Mouse (Mus musculus): ENCODE results near the gene Nrg4.
"Not testable (repeated sequence)": the region's sequence is repeated elsewhere in the genome, so short reads cannot be mapped to it uniquely, and the experiment has no call there.

Gene Nrg4

DNA sequence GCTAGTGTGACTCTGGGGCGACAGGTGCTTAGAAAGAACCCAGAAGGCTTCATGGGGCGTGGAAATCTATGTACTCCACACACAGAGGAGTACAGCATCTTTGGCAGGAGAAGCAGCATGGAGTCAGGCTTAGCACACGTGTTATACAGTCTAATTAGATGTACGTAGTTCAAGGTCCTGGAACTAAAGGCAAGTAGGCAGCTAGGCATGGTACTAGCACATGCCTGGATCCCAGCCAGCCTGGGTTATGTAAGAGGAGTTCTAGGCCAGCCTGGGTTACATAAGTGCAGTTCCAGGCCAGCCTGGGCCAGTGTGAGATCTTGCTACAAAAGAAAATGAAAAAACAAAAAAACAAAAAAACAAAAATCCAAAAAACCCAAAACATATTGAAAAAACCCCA is 49.1 kb downstream of the Nrg4 start:
- POLR2A ChIA-PET, result interaction anchor here in 1 of 4 experiments (0.8 to 0.9 kb wide), 2 partner anchors 23 to 62 kb away, joined by 3 read pairs; no protein-coding TSS in a partner anchor
- CTCF ChIA-PET, result no interaction called here

DNA sequence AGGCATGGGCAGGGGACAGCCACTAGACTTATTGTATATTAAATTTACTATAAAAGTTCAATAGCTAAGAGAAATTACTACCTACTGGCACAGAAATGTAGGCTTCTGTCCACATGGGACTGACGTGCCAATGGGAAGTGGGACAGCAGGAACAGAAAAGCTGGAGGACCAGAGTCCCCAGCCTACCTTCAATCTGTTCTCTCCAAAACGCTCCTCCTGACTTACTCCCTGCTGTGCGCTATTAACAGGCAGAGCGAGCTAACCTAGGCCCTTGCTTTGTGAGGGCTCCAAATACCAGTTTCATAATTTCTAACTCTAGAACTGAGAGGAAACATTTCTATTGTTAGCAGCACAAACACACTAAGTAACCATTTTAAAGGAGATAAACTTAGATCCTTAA is 52.7 kb downstream of the Nrg4 start:
- POLR2A ChIA-PET, result interaction anchor here in 2 of 4 experiments (0.7 to 1.4 kb wide), 2 partner anchors 10 to 32 kb away, joined by 3 to 5 read pairs; no protein-coding TSS in a partner anchor
- CTCF ChIA-PET, result interaction anchor here in 2 of 4 experiments (0.6 to 1.6 kb wide), 2 partner anchors 37 to 1600 kb away, joined by 4 to 10 read pairs; no protein-coding TSS in a partner anchor

DNA sequence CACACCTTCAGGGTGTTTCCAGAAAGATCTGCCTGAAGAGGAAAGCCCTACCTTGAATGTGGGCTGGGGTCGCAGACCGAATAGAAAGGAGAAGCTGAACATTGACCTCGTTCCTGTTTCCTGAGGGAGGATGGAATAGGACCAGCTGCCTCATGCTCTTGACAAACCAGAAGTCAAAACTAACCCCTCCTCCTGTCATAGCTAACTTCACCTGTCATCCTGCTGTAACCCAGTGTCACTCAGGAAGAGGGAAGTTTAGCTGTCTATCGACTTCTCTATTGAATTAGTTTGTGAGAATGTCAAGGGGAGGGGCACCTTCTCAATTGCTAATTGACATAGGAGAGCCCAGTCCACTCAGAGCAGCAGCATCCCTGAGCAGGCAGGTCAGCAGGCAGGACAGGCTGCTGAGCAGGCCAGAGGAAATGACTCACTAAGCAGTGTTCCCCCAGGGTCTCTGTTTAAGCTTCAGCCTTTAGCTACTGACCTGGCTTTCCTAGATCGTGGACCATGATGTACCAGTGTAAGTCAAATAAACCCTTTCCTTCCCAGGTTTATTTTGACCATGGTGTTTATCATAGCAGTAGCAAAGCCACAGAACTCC is 54.6 kb downstream of the Nrg4 start:
- CTCF ChIA-PET, result interaction anchor here in 1 of 4 experiments (1.5 kb wide), 1 partner anchor 161 kb away, joined by 3 read pairs; no protein-coding TSS in a partner anchor
- POLR2A ChIA-PET, result interaction anchor here in 3 of 4 experiments (0.7 to 1.5 kb wide), 4 partner anchors 19 to 321 kb away, joined by 3 to 5 read pairs (median 4); partner anchors contain the start of genes AY074887 (in 1 of the 3) and Psma4 (in 1 of the 3)

- CTCF ChIA-PET, result no interaction called here
- POLR2A ChIA-PET, result interaction anchor here in 2 of 4 experiments (0.5 kb wide), 2 partner anchors 61 to 163 kb away, joined by 3 read pairs; no protein-coding TSS in a partner anchor
These were observed 62.0 kb downstream of the Nrg4 start for GRCm38 (mm10) chr9:55264356-55265302.

GRCm38 (mm10) chr9:55259741-55260140 is 66.9 kb downstream of the Nrg4 start:
- POLR2A ChIA-PET, result no interaction called here
- CTCF ChIA-PET, result no interaction called here

DNA sequence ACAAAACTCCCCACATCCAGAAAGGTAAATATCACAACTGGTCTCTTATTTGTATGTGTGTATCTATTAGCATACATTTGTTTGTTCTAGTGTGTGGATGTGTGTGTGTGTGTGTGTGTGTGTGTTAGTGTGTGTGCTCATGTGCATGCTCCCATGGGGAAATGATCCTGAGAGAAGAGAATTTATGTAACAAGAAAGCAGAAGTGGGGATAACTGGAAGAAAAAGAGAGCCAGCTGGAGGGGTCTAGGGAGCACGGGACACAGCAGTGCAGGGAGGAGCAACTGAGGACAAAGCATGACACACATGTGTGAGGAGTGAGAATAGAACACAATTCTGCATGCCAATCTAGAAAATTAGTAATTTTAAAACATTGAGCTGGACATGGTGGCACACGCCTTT is 69.5 kb downstream of the Nrg4 start:
- CTCF ChIA-PET, result no interaction called here
- POLR2A ChIA-PET, result no interaction called here

DNA sequence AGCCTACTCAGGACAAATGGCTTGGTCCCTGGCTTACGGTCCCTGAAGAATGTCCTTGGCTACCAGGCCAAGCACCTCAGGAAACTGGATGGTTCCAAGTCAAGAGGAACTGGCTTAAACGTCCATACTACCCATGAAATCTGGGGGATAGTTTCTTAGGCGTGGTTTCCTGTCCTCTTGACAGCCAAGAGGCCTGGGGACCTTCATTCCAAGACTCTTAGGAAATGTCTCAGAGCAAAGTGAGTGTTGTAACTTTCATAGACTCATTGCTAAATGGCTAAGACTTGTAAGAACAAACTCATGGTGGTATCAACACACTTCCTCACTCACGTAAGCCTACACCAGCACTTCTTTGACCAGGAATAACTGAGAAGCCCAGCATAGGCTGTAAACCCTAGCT is 71.0 kb downstream of the Nrg4 start:
- ChIA-PET CTCF (no interaction called here), POLR2A (interaction anchor here in 1 of 4 experiments (0.8 kb wide), 1 partner anchor 9 kb away, joined by 4 read pairs; no protein-coding TSS in a partner anchor)

DNA sequence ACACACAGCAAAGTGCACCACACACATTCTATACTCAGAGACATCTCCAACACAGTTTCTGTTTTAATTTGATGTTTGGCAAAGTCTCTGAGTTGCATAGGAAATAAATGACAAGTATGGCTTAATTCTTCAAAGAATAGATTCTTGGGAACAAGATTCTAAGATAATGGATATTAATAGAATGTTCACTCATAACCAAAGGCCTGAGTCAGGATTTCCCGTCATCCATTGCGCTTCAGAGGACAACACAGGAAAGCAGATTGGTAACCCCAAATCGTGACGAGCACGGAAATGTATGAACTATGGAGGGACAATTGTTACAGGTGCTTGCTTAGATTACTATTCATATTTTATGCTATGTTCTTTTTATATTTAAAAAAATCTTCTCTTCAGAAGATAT is 71.6 kb downstream of the Nrg4 start:
- ChIA-PET POLR2A (interaction anchor here in 1 of 4 experiments (1.7 kb wide), 1 partner anchor 26 kb away, joined by 5 read pairs; no protein-coding TSS in a partner anchor), CTCF (no interaction called here)

DNA sequence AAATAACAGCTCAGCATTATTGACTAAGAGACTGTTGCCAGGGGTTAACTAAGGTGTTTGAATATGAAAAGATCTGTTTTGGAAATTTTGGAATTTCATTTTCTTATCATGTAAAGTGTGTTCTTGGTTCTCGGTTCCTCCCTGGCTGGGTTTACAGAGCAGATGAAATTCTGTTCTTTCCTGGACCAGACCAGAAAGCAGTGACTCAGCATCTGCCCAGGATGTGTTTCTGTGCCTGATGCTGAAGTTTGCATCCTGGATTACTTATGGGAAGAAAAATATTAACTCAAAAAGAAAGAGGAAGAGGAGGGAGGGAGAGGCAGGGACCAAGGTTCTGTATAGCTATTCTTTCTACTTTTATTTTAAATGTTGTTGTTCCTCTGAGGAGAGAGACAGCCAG is 72.8 kb downstream of the Nrg4 start:
- ChIA-PET CTCF (no interaction called here), POLR2A (interaction anchor here in 1 of 4 experiments (0.9 to 1.7 kb wide), 2 partner anchors 19 to 25 kb away, joined by 4 to 5 read pairs; no protein-coding TSS in a partner anchor)

DNA sequence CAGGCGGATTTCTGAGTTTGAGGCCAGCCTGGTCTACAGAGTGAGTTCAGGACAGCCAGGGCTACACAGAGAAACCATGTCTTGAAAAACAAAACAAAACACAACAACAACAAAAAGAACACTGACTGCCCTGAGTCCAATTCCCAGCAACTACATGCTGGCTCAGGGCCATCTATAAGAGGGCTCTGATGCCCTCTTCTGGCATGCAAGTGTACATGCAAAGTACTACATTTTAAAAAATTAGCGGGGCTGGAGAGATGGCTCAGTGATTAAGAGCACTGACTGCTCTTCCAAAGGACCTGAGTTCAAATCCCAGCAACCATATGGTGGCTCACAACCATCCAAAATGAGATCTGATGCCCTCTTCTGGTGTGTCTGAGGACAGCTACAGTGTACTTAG is 74.5 kb downstream of the Nrg4 start:
- POLR2A ChIA-PET, result interaction anchor here in 1 of 4 experiments (0.6 kb wide), 1 partner anchor 30 kb away, joined by 3 read pairs; no protein-coding TSS in a partner anchor
- CTCF ChIA-PET, result interaction anchor here in 2 of 4 experiments (1.1 to 1.2 kb wide), 2 partner anchors 39 to 59 kb away, joined by 3 to 4 read pairs; no protein-coding TSS in a partner anchor

- CTCF ChIA-PET, result interaction anchor here in 2 of 4 experiments (1.1 to 1.6 kb wide), 2 partner anchors 11 to 19 kb away, joined by 3 to 5 read pairs; no protein-coding TSS in a partner anchor
- POLR2A ChIA-PET, result interaction anchor here in 1 of 4 experiments (0.8 to 1.0 kb wide), 2 partner anchors 17 to 26 kb away, joined by 3 to 4 read pairs; no protein-coding TSS in a partner anchor
These were observed 75.9 kb downstream of the Nrg4 start for GRCm38 (mm10) chr9:55250595-55251247.

DNA sequence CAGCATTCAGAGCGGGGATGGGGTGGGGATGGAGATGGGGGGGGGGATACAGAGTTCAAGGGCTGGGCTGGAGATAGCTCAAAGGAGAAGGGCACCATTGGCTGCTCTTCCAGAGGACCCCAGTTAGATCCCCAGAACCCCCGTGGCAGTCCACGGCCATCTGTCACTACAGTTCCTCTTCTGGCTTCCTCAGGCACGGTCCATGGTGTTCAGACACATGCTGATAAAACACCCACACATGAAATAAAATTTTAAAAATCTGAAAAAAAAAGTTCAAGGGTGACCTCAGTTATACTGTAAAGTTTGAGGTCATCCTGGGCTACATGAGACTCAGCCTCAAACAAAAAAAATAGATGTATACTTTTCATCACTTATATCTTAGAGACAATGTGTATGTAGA is 78.2 kb downstream of the Nrg4 start:
- ChIA-PET CTCF (no interaction called here), POLR2A (interaction anchor here in 2 of 4 experiments (0.8 to 1.1 kb wide), 3 partner anchors 32 to 40 kb away, joined by 3 to 4 read pairs (median 3); no protein-coding TSS in a partner anchor)

DNA sequence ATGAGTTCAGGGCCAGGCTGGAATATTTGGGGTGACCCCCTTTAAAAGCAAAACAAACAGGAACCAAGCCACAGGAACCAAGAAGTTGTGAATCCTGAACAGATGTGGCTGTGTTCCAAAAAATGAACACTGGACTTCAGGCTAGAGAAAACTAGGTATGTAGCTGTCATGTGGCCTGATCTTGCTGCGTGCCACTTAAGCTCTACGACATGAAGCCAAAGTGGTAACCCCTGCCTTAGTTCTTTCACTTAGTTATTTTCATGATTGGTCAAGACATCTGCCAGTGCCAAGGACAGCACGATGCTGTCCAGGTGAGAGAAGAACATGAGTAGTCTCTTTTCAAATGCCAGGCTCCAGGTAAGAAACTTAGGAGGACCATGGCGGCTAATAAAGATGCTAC is 79.7 kb downstream of the Nrg4 start:
- POLR2A ChIA-PET, result interaction anchor here in 3 of 4 experiments (0.5 to 2.7 kb wide), 16 partner anchors 8 to 506 kb away, joined by 3 to 14 read pairs (median 4); partner anchors contain the start of gene Fbxo22 (in 2 of the 3)
- CTCF ChIA-PET, result interaction anchor here in 1 of 4 experiments (0.9 kb wide), 1 partner anchor 135 kb away, joined by 3 read pairs; no protein-coding TSS in a partner anchor

DNA sequence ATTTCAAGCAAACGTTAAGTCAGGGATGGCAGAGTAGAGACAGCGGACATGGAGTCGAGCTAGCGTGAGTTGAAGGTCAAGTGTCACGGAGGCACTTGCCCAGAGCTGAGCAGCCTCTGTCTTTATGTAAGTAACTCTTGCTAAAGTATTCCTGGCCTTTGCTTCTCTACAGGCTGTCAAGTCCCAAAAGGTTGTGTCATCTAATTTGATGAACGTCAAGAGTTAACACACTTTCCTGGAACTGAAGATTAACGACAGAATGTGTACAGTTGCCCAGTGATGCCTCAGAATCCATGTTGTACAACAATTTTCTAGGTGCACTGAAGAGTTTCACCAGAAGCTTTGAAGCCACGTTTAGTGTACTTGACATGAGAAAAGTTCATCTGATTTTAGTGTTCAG is 80.2 kb downstream of the Nrg4 start:
- ChIA-PET CTCF (interaction anchor here in 1 of 4 experiments (0.9 kb wide), 1 partner anchor 136 kb away, joined by 3 read pairs; no protein-coding TSS in a partner anchor), POLR2A (interaction anchor here in 3 of 4 experiments (1.0 to 2.7 kb wide), 15 partner anchors 8 to 37 kb away, joined by 3 to 14 read pairs (median 4); partner anchors contain the start of gene Fbxo22 (in 2 of the 3))

- CTCF ChIA-PET, result not testable (repeated sequence)
- POLR2A ChIA-PET, result interaction anchor here (0.6 to 2.7 kb wide), 9 partner anchors 11 to 440 kb away, joined by 3 to 14 read pairs (median 3); partner anchors contain the start of gene Fbxo22 (in 1 of the 4)
These were observed 81.4 kb downstream of the Nrg4 start for GRCm38 (mm10) chr9:55245057-55245750.

DNA sequence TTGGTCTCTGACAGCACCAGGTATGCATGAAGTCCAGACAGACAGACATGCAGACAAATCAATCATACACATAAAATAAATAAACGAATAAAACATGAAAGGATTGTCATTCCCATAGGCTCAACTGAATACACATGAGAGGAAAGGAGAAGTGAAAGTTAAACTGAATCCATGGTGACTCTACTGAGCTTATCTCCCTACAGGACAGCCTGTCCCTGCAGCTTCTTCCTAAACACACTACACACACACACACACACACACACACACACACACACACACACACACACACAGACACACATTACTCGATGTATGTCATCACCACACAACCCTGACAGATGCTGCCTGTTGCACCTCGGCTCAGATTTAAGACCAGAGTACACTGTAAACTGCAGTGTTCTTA is 82.6 kb downstream of the Nrg4 start:
- ChIA-PET CTCF (no interaction called here), POLR2A (interaction anchor here in 3 of 4 experiments (0.7 to 2.6 kb wide), 6 partner anchors 10 to 1342 kb away, joined by 3 to 12 read pairs (median 4); no protein-coding TSS in a partner anchor)

DNA sequence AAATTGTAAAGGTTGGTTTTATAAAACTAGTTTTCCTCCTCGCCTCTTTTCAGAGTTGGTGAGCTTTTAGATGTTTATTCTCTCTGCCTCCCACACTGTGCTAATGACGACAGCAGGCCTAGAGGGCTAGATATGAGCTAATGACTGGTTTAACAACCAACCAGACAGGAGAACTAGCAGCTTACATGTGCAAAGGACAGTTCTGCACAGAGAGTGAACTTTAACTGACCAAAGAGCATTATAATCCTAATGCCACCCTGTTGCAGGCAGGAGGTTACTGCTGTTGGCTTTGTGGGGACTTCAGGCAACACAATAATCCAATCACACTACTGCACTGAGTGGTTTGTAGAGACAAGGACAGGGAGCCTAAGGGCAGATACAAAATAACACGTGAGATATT is 83.4 kb downstream of the Nrg4 start:
- CTCF ChIA-PET, result interaction anchor here in 2 of 4 experiments (1.0 to 2.0 kb wide), 3 partner anchors 11 to 14 kb away, joined by 3 to 5 read pairs (median 5); no protein-coding TSS in a partner anchor
- POLR2A ChIA-PET, result interaction anchor here (0.5 to 2.6 kb wide), 10 partner anchors 9 to 100 kb away, joined by 3 to 12 read pairs (median 4); partner anchors contain the start of gene Ube2q2 (in 1 of the 4)

Data from embryonic stem cell, embryonic (primary cell).